Mouse (Mus musculus) lung, postnatal 0 days (tissue): ENCODE measurements around the gene Slc15a3.

Experiments
- CTCF ChIP-seq: IDR thresholded peaks from 2 replicates; pipeline ENCODE4 v1.5.1; 2016; ENCODE audit warnings: antibody characterized with exemption, mild to moderate bottlenecking
- EP300 ChIP-seq: IDR thresholded peaks from 2 replicates; pipeline ENCODE4 v1.6.1; 2016; ENCODE audit warnings: antibody characterized with exemption, mild to moderate bottlenecking, control low read depth

DNA sequence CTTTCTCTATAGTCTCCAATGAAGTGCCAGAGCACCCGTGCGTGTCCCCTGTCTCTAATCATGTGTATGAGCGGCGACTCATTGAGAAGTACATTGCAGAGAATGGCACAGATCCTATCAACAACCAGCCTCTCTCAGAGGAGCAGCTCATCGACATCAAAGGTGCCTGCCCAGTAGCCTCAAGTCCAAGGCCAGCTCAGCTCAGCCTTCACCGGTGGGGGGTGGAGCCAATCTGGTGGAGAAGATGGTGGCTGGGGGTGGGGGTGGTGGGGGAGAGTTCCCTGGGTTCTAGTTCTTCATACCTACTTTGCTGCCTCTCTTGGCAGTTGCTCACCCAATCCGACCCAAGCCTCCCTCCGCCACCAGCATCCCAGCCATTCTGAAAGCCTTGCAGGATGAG lies 58.0 kb downstream of the Slc15a3 start:
- TF ChIP-seq EP300 = no peak
- no peak for TF ChIP-seq CTCF
